Mouse (Mus musculus): ENCODE measurements around the gene Nmrk2. TPM values are rescaled to one million over a fixed set of nuclear protein-coding genes. Genes with fewer than 3 reads are reported as not detected.

Gene Nmrk2
- polyA plus RNA-seq, 1 experiment: 0.97 TPM

- Histone ChIP-seq H3K27me3 (replicated peaks; ENCODE audit: control insufficient read depth, insufficient read depth, low read length) (no peaks in the 10 kb centered on the region), H3K4me1 (ENCODE audit: control insufficient read depth, insufficient read depth, low read length) (no peaks in the 10 kb centered on the region), H3K4me3 (ENCODE audit: insufficient read depth, low read depth, low read length) (no peak overlapping the region), H3K27ac (ENCODE audit: insufficient read depth, low read depth, low read length) (no peak overlapping the region), H3K36me3 (ENCODE audit: control insufficient read depth, insufficient read depth, low read length) (no peaks in the 10 kb centered on the region)
- TF ChIP-seq CTCF (conservative IDR thresholded peaks at IDR 0.05; ENCODE audit: insufficient read depth, insufficient read length, low read depth, low read length) (peak; percentile 54), POLR2A (IDR thresholded peaks at IDR 0.05; ENCODE audit: low read depth, low read length) (no peak)
- WGBS: under 1% methylated on average over 9 of the region's 9 CpGs
- DNase-seq: peak; percentile 62
Measured at GRCm38 (mm10) chr10:81198230-81198629, 3.6 kb downstream of the Nmrk2 start.

- no peak for TF ChIP-seq POLR2A (IDR thresholded peaks at IDR 0.05; ENCODE audit: low read depth, low read length)
- TF ChIP-seq CTCF (conservative IDR thresholded peaks at IDR 0.05; ENCODE audit: insufficient read depth, insufficient read length, low read depth, low read length): no peak
- DNase-seq: no peak
- Histone ChIP-seq H3K36me3 (ENCODE audit: control insufficient read depth, insufficient read depth, low read length) (no peaks in the 10 kb centered on the region), H3K4me3 (ENCODE audit: insufficient read depth, low read depth, low read length) (no peak overlapping the region), H3K27me3 (replicated peaks; ENCODE audit: control insufficient read depth, insufficient read depth, low read length) (no peaks in the 10 kb centered on the region), H3K4me1 (ENCODE audit: control insufficient read depth, insufficient read depth, low read length) (no peaks in the 10 kb centered on the region), H3K27ac (ENCODE audit: insufficient read depth, low read depth, low read length) (no peak overlapping the region)
- WGBS: 53% methylated on average over 6 of the region's 6 CpGs
Measured at GRCm38 (mm10) chr10:81197305-81197704, 4.5 kb downstream of the Nmrk2 start.

GRCm38 (mm10) chr10:81196470-81197065, 5.3 kb downstream of the Nmrk2 start:
- H3K36me3 ChIP-seq (ENCODE audit: control insufficient read depth, insufficient read depth, low read length): no peaks in the 10 kb centered on the region
- no peak overlapping the region for H3K4me3 ChIP-seq (ENCODE audit: insufficient read depth, low read depth, low read length)
- H3K27ac ChIP-seq (ENCODE audit: insufficient read depth, low read depth, low read length): no peak overlapping the region
- TF ChIP-seq CTCF (conservative IDR thresholded peaks at IDR 0.05; ENCODE audit: insufficient read depth, insufficient read length, low read depth, low read length) (no peak), POLR2A (IDR thresholded peaks at IDR 0.05; ENCODE audit: low read depth, low read length) (no peak)
- H3K4me1 ChIP-seq (ENCODE audit: control insufficient read depth, insufficient read depth, low read length): peaks cover 2% of the 10 kb centered on the region; the same call in 1 of the 2 replicates
- WGBS: 69% methylated on average over 11 of the region's 11 CpGs
- no peaks in the 10 kb centered on the region for H3K27me3 ChIP-seq (replicated peaks; ENCODE audit: control insufficient read depth, insufficient read depth, low read length)
- DNase-seq: no peak

- DNase-seq: no peak
- H3K4me1 ChIP-seq (ENCODE audit: control insufficient read depth, insufficient read depth, low read length): peaks cover 3% of the 10 kb centered on the region; the same call in 1 of the 2 replicates
- H3K4me3 ChIP-seq (ENCODE audit: insufficient read depth, low read depth, low read length): no peak overlapping the region
- no peak for TF ChIP-seq POLR2A (IDR thresholded peaks at IDR 0.05; ENCODE audit: low read depth, low read length)
- TF ChIP-seq CTCF (conservative IDR thresholded peaks at IDR 0.05; ENCODE audit: insufficient read depth, insufficient read length, low read depth, low read length): no peak
- H3K27me3 ChIP-seq (replicated peaks; ENCODE audit: control insufficient read depth, insufficient read depth, low read length): no peaks in the 10 kb centered on the region
- WGBS: 69% methylated on average over 4 of the region's 4 CpGs
- no peaks in the 10 kb centered on the region for H3K36me3 ChIP-seq (ENCODE audit: control insufficient read depth, insufficient read depth, low read length)
- no peak overlapping the region for H3K27ac ChIP-seq (ENCODE audit: insufficient read depth, low read depth, low read length)
Measured at GRCm38 (mm10) chr10:81195300-81195699, 6.6 kb downstream of the Nmrk2 start.

- no peak overlapping the region for H3K27ac ChIP-seq (ENCODE audit: insufficient read depth, low read depth, low read length)
Measured at GRCm38 (mm10) chr10:81193991-81194774, 7.7 kb downstream of the Nmrk2 start.

GRCm38 (mm10) chr10:81192968-81193501, 8.8 kb downstream of the Nmrk2 start:
- Histone ChIP-seq H3K4me1 (ENCODE audit: control insufficient read depth, insufficient read depth, low read length) (peaks cover 3% of the 10 kb centered on the region; the same call in 1 of the 2 replicates), H3K27ac (ENCODE audit: insufficient read depth, low read depth, low read length) (no peak overlapping the region), H3K4me3 (ENCODE audit: insufficient read depth, low read depth, low read length) (peak overlapping the region; percentile 83), H3K36me3 (ENCODE audit: control insufficient read depth, insufficient read depth, low read length) (no peaks in the 10 kb centered on the region), H3K27me3 (replicated peaks; ENCODE audit: control insufficient read depth, insufficient read depth, low read length) (no peaks in the 10 kb centered on the region)
- peak; percentile 10 for TF ChIP-seq POLR2A (IDR thresholded peaks at IDR 0.05; ENCODE audit: low read depth, low read length)
- TF ChIP-seq CTCF (conservative IDR thresholded peaks at IDR 0.05; ENCODE audit: insufficient read depth, insufficient read length, low read depth, low read length): no peak
- peak; percentile 54 for DNase-seq
- WGBS: 2% methylated on average over 19 of the region's 19 CpGs

More at GRCm38 (mm10) chr10:81193991-81194774, 7.7 kb downstream of the Nmrk2 start:
- Histone ChIP-seq H3K27me3 (replicated peaks; ENCODE audit: control insufficient read depth, insufficient read depth, low read length) (no peaks in the 10 kb centered on the region), H3K36me3 (ENCODE audit: control insufficient read depth, insufficient read depth, low read length) (no peaks in the 10 kb centered on the region), H3K4me1 (ENCODE audit: control insufficient read depth, insufficient read depth, low read length) (peaks cover 3% of the 10 kb centered on the region; the same call in 1 of the 2 replicates), H3K4me3 (ENCODE audit: insufficient read depth, low read depth, low read length) (no peak overlapping the region)
- TF ChIP-seq POLR2A (IDR thresholded peaks at IDR 0.05; ENCODE audit: low read depth, low read length) (no peak), CTCF (conservative IDR thresholded peaks at IDR 0.05; ENCODE audit: insufficient read depth, insufficient read length, low read depth, low read length) (no peak)
- WGBS: 14% methylated on average over 37 of the region's 37 CpGs
- no peak for DNase-seq
